Mouse (Mus musculus): ENCODE results near the gene Bub1b.
A peak's percentile ranks its signal among the peaks of the same experiment; 100 is the strongest.
"Not testable (repeated sequence)": the region's sequence is repeated elsewhere in the genome, so short reads cannot be mapped to it uniquely, and the experiment has no call there.

Gene Bub1b

DNA sequence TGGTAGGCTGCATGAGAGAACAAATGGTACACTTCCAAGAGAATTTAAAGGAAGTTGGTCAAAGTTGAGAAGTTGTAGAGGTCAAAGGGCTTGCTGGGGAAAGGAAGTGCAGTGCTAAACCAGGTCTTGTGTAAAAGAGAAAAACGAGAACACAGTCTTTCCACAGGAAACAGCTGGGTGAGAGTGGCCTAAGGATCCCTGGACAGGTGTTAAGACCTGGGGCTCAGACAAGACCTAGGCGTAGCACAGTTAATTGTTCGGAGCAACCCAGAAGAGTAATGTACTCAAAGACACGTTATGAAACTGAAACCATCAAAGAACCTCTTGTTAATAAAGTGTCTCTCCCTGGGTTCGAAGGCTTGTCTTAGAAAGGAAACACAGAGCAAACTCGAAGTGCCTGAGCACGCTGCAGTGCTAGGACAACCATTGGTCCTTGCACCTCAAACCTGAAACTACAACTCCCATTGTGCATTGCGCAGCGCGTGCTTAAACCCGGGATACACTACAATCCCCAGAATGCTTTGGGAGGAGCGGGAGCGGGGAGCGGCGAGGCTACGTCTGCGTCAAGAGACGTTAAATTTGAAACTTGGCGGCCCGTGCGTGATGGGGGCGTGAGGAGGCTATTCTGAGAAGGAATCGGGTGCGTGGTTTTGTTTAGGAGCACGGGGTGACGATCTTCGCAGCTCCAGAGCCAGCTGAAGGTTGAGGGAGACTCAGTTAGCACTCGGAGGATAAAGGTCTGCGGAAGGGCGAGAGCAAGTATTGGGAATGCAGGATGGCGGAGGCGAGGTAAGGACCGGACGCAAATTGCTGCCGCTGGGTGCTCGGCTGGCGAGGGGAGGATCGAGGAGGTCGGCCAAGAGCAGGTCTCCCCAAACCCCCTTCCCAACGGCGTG is at the start of gene Bub1b:
Gene Bub1b (plus strand): TSS at position 539 of the 896 bp plus-strand sequence.
- peak; percentile 99 for DNase-seq (ENCODE audit: low spot score)

DNA sequence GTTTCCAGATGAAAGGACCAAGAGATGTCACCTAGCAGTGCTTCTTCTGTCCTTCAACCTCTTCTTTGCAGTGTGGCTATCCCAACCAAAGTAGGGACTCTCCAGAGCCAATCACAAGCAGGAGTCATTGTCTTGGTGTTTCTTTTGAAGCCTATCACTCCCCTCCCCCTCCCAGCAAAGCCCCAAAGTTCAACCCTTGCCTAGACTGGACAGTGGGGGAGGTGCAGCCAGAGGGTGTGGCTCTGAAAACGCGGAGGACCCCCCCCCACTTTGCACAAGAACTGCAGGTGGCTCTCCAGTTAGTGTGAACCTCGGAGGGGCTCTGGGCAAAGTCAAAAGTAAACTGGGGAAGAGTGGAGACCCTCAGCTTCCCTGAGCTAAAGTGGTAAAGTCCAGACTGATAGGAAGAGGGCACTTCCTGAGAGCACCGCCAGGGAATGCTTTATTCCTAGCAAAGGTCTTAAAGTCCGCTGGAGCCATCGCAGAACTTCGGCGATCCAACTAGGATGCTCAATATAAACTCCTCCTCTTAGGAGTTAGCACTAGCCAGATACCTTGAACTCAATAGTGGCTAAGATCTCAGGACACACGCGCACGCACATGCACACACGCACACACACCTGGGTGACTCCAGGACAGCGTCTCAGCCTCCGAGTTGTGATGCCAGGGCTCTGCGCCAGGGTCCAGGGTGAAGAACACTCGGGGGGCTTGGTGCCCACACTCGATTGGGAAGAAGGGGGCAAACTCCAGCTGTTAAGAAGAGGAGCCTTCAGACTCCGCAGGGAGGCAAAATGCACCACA is 49.4 kb upstream of the Bub1b start:
- DNase-seq (ENCODE audit: low spot score), result peak; percentile 71

DNA sequence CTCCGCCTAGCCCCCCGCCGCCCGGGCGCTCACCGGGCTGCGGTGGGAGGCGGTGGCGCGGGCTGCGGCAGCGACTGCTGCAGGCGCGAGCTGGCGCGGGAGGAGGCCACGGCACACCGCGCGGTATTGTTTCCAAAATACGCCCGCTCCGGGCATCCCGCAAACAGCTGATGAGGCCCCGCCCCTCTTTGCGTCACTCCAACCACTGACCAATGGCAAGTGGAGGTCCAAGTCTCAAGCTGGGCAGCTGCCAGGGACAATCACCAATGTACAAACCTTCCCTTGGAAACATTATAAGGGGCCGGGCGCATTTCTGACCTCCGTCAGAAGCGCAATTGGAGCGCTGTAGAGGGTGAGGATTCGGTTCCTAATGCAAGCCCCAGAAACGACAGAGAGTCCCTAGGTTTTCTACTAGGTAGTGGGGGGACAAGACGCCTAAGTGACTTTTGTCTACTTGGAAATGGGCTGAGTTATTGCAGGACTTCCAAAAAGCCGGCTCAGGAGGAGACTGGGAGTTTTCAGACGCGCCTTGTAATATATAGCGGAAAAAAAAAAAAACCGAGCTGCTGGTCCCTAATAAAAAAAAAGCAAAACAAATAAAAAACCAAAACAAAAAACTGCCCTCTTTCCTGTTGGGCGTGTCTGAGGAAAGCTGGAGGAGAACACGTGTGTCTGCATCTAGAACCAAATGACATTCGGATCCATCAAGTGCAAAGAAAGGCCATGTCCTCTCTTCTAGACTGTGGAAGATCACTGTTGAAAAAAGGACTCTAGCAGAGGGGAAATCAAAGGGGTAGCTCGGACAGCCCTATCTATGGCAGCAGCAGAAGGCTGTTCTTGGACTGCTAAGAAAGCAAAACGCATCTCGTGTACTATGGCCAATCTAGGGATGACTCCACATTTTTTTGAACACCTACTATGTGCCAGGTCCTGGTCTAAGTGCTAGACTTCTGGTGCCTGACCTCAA is 48.2 kb upstream of the Bub1b start, which contains the start of gene Bmf:
Gene Bmf (minus strand): TSS at position 181 of the 967 bp plus-strand sequence.
- DNase-seq (ENCODE audit: low spot score), result peak; percentile 97

DNA sequence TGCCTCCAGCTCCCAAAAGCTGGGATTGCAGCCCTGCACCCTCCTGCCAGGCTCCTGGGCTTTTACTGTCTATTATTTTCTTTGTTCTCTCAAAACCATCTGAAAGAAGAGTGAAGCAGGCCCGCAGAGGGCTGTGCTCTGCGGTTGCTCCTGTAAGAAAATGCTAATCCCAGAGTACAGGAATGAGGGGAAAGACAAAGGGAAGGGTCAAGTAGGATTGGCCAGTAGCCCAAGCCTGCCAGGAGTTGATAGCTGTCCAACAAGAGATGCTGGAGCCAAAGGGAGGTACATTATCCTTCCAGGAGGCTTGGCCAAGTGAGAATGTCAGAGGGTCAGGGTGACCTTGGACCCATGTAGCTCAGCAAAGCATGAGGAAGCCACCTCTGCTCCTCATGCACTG is 46.4 kb upstream of the Bub1b start:
- DNase-seq (ENCODE audit: low spot score), result no peak

DNA sequence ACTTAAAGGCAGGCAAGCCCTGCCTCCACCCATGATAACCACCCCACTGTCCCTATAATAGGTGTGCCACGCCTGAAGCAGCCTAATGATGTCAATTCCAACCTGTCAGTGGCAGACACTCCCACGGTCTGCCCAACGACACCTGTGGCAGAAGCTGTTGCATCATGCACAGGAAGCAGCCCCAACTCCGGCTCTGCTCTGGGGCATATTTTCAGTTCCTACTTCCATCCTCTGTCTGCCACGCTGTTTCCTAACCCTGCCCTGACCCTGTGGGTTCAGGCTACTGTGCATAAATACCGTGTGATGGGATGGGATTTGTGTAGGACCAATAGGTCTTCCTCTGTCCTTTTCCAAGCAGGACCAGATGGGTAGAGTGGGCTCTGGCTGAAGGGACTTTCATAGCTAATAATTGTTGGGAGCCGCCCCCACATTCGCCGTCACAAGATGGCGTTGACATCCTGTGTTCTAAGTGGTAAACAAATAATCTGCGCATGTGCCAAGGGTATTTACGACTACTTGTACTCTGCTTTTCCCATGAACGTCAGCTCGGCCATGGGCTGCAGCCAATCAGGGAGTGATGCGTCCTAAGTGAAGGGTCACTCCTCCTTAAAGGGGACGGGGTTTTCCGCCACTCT is 43.5 kb upstream of the Bub1b start:
- DNase-seq (ENCODE audit: low spot score), result not testable (repeated sequence)

DNA sequence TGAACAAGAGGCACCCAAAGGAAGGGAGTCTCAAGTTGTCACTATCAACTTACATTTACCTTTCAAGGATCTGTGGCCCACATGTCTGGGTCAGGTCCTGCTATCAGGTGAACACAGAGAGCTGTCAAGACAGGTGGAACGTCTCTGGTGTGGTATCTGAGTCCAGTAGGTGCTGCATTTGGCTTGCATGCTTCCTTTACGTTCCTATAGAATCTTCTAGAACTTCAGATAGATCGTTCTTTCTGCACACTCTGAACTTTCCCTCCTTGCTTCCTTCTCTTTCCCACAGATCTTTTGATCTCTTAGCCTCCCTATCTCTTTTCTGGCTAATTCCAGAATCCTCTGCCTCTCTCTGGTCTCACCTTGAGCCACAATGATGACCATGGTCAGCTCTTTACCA is 39.6 kb upstream of the Bub1b start:
- DNase-seq (ENCODE audit: low spot score), result no peak

DNA sequence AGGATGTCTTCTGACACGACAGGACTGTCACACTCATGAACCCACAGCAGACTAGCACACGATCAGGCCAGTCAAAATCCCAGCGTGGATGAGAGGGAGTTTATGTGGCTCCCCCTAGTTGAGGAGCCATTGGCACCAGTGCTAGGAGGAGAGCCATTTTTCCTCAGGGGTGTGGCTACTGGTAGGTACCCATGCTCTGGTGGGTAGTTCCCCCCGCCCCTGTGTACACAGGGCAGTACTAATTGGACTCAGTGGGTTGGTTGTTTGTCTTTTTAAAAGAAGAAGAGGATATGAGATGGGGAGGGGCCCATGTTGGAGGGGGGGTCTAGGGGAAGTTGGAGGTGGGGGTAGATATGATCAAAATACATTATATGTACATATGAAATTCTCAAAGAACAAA is 36.0 kb upstream of the Bub1b start:
- DNase-seq (ENCODE audit: low spot score), result no peak

DNA sequence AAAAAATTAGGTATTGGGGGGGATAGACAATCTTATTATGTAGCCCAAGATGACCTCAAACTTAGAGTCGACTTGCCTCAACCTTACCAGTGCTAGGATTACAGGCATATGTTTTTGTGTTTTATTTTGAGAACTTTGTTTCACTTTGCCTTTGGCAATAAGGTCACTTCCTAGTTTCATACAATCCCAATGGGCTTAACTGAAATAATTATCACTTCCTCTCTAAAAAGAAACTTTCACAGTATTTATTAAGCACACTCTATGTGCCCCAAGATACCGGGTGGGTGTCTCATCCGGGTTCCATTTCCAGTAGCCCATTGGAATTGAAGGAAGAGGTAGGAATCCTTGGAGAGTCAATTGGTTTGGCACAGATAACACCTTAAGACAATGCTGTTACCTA is 35.6 kb upstream of the Bub1b start:
- no peak for DNase-seq (ENCODE audit: low spot score)

DNA sequence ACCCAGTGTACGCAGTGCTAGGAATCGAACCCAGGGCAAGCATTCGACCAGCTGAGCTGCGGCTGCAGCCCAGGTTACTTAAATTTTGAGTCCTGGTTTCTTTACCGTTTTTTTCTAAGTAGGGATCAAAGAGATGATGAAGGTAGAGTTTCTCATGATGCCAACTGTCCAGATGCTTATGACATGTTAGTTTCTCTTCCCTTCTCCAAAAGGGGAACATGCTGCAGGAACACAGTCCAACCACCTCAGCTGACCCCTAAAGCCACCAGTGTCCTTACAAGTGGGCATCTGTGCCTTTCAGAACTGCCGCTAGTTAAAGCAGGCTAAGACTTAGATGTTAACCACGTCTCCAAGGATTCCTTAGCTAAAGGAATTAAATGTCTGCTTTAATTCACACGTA is 30.8 kb upstream of the Bub1b start:
- DNase-seq (ENCODE audit: low spot score), result no peak

DNA sequence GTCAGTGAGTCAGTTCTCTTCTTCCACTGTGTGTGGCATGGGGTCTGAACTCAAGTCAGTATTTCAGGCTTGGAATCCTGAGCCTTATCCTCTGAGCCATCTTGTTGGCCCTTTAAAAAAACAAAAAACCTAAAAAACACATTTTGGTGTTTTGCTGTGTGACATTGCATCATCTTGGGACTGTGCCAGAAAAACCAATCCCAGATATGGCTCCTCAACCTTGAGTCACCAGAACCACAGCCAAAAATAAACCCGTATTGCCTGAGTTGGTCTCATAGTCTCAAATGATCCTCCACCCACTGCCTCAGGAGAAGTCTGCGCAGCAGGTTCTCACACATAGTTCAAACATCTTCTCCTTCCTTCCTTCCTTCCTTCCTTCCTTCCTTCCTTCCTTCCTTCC is 27.1 kb upstream of the Bub1b start:
- DNase-seq (ENCODE audit: low spot score), result no peak

DNA sequence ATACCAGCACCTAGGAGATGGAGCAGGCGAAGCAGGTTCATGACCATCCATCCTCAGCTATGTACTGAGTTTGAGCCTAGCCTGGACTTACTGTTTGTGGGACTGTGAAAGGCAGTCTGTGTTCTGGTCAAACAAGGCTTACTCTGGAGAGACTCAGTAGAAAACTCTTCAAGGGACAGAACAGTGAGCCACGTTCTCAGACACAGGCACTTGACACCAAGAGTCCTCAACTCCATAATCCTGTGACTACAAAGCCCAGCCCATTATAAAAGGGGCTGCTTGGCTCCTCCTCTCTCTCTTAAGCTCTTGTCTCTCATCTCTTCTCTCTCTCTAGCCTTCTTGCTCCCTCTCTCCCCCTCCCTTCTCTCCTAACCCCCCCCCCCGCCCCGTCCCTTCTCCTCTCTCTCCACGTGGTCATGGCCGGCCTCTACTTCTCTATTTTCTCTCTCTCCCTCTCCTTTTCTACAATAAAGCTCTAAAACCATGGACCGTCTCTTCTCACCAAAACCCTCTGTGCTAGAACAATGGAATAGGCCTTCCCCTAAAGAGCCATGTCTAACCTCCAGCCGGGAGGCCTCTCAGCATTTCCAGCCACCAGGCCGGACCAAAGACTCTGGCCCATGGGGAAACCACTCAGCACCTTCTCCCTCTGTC is 25.7 kb upstream of the Bub1b start:
- DNase-seq (ENCODE audit: low spot score), result no peak

DNA sequence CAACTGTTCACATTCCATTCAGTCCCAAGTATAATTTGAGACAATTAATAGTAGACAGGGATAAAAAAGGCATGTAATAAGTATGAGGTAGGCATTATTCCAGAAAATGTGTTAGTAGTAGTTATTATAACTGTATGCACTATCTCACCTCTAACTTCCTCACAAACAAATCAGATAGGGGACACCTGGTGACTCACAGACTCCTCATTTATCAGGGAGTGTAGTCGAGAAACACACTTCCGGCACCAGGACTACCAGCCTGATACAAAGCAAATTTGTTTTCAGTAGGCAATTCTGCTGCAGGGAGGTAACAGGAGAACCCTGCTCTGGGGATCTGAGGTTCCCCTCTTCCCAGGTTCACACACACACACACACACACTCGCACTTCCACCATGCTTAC is 24.9 kb upstream of the Bub1b start:
- DNase-seq (ENCODE audit: low spot score), result no peak

DNA sequence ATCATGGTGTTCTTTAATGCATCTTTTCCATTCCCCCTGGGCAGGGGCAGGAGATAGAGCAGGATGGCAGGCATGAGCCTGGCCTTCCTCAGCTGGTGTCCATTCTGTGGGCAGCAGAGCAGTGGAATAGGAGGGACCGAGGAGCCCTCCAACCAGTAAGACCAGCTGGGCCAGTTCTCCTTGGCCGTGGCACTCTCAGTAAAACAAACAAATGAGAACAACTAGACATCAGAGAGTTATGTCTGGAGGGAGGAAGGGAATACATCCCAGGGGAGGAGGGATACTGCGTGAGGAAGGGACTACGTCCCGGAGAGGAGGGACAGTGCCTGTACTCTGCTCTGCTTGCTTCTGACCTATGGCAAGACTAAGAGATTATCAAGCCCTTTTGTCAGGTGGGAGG is 12.0 kb upstream of the Bub1b start:
- DNase-seq (ENCODE audit: low spot score), result peak; percentile 9

DNA sequence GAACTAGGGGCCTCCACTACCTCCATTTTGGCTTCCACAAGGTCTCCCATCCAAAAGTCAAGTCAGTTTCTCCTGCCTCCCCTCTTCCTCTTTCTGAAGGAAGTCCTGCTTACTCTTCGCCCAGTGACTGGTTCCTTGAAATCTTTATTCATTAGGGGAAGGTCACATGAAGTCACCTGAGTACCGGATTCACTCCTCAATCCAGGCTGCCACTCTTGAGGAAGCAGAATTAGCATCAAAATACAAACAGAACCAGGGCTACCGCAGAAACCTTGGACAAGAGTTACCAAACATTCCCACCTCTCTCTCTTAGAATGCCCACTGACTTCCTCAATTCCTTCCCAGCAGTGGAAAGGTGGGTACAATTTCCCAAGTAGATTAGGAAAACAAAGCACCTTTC is 10.3 kb upstream of the Bub1b start:
- no peak for DNase-seq (ENCODE audit: low spot score)

DNA sequence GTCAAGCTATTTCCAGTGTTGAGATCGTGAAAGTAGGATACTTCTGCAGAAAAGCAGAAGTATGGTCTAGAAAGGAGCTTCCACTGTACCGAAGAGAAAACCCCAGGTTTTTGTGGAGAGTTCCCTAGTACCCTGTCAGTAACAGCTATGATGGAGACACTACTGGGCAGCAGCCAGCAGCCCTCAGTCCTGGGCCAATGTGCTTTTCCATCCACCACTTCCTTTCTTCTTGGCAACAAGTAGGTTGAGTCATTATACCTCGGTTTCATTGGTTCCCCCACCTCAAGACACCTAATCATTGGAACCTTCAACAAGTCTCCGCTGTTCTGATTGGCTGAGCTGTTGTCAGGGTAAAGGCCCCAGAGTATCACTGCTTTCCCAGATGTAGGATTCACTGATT is 6.9 kb upstream of the Bub1b start:
- DNase-seq (ENCODE audit: low spot score), result no peak

DNA sequence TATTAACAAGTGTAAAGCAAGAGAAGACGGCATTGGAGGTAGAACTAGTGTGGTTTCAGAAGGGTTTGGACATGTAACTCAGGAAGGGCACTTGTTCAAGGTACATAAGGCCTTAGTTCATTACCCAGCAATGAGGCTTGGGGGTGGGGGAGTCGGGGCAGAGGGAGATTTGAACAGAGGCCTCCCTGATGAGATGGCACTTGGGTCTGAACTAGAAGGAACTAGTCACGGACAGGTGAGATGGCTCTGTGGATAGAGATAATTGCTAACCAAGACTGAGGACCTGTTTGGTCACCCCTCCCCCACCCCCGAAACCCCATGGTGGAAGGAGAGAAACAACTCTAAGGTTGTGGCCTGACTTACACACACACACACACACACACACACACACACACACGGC is 1.1 kb downstream of the Bub1b start:
- DNase-seq (ENCODE audit: low spot score), result no peak

DNA sequence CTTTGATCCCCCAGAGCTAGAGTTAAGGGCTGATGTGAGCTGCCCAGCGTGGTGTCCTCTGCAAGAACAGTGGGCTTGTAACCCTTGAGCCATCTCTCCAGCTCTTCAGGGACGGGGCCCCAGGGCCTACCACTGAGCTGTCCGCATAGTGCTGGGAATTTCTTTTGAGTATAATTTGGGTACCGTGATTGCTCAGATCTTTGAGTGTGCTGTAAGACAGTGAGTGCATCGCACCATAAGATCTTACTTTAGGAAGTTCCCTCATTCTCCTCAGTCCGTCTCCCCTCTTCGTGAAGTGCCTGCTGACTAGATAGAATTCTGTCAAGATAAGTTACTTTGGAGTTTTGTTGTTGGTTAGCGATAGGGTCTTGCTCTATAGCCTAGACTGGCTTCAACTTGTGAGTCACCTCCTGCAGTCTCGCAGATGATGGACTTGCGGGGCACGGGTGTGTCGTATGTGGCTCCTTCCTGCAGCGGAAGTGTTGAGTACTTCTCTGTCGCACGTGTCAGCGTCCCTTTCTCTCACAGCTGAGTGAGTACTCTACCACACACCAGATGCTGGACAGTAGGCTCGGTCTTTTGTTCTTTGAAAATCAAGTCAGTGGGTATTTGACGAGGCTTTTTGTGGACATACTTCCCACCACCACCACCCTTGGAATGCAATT is 3.7 kb downstream of the Bub1b start:
- DNase-seq (ENCODE audit: low spot score), result no peak

DNA sequence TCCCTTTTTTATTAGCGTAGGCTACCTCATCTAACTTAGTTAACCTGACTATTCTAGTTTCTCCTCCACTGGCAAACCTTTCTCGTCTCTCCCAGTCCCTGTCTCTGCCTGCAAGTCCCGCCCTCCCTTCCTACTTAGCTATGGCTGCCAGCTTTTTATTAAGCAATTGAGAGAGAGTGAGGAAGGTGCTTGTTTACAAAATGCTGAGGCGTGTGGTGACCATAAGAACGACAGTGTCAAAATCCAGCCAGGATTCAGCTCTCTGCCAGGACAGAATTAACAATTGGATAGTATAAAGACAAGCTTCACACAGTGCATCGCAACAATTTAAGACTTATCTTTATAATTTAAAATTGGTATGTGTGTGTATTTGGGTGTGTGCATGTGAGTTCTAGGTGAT is 6.1 kb downstream of the Bub1b start:
- no peak for DNase-seq (ENCODE audit: low spot score)

DNA sequence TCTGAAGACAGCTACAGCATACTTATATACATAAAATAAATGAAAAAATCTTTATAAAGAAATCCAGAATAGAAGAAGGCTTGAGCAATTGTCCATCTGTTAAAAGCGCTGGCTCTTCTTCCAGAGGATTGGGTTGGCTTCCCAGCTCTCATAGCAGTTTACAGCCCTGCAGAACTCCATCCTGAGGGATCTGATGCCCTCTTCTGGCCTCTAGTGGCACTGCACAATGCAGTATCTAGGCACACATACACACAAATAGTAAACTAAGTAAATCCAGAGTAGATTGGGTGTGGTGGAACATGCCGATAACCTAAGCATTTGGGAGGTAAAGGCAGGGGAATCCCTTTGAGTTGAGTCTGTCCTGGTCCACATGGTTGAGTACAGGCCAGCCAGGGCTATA is 8.0 kb downstream of the Bub1b start:
- peak; percentile 61 for DNase-seq (ENCODE audit: low spot score)

DNA sequence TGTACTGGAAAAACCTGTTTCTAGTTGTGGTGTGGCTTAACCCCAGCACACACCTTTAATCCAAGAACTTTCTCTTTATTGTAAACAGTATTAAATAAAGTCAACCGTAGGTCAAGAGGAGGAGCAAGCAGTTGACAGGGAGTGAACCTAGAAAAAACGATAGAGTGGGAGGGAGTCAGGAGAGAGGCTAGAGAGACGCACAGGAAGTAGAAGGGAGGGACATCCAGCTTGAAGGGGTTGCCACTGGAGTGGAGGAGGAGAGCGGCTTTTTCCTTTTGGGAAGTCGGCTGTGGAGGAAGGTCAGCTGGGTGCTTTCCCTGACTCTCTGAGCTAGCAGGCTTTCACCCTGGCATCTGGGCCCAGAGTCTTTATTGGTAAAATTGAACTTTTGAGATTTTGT is 9.0 kb downstream of the Bub1b start:
- DNase-seq (ENCODE audit: low spot score), result no peak
